Mouse (Mus musculus) hindbrain, embryonic 16.5 days (tissue): ENCODE measurements around the gene Rce1. TPM values are rescaled to one million over a fixed set of nuclear protein-coding genes. Genes with fewer than 3 reads are reported as not detected.

Experiments used
- ATAC-seq: fragments of 200-750 bp; cut with Nextera tagmentation; 2 replicates; pipeline ENCODE4 v1.8.0; 2017; ENCODE audit warnings: moderate TSS enrichment, moderate library complexity
- H3K27ac ChIP-seq: fragments of 300-500 bp; sonication (generic); 2 replicates; pipeline ENCODE4 v1.5.1; 2014; ENCODE audit warnings: low read depth, mild to moderate bottlenecking, control low read depth, low read length, moderate library complexity
- H3K27me3 ChIP-seq: fragments of 300-500 bp; sonication (generic); replicated peaks from 2 replicates; pipeline ENCODE4 v1.6.1; 2014; ENCODE audit warnings: low read length; ENCODE audit not compliant: control insufficient read depth, insufficient read depth
- H3K36me3 ChIP-seq: fragments of 300-500 bp; sonication (generic); 2 replicates; pipeline ENCODE4 v1.6.1; 2014; ENCODE audit warnings: mild to moderate bottlenecking, low read length, moderate library complexity, mixed read lengths; ENCODE audit not compliant: control insufficient read depth, insufficient read depth
- H3K4me1 ChIP-seq: fragments of 300-500 bp; sonication (generic); 2 replicates; pipeline ENCODE4 v1.6.1; 2014; ENCODE audit warnings: low read depth, low read length; ENCODE audit not compliant: control insufficient read depth, insufficient read depth
- H3K4me2 ChIP-seq: fragments of 300-500 bp; sonication (generic); 2 replicates; pipeline ENCODE4 v1.6.1; 2014; ENCODE audit warnings: mild to moderate bottlenecking, low read length, control low read depth, moderate library complexity
- H3K4me3 ChIP-seq: fragments of 300-500 bp; sonication (generic); 2 replicates; pipeline ENCODE4 v1.5.1; 2014; ENCODE audit warnings: mild to moderate bottlenecking, low read length, control low read depth, moderate library complexity
- H3K9ac ChIP-seq: fragments of 300-500 bp; sonication (generic); 2 replicates; pipeline ENCODE4 v1.6.1; 2014; ENCODE audit warnings: low read depth, mild to moderate bottlenecking, control low read depth, low read length, moderate library complexity
- H3K9me3 ChIP-seq: fragments of 300-500 bp; sonication (generic); 2 replicates; pipeline ENCODE4 v1.6.1; 2014; ENCODE audit warnings: mild to moderate bottlenecking, low read length, moderate library complexity; ENCODE audit not compliant: control insufficient read depth
- WGBS: fragments of 180-500 bp; shearing (Covaris S2); extraction: QIAGEN DNeasy Blood & Tissue Kit; methylation state at CpG from one replicate; pipeline ENCODE4 v1.1.7; 2014; 5-methylcytosine and 5-hydroxymethylcytosine counted together
- microRNA-seq: library from miRNA; unstranded; fragments of <30 nt; microRNA quantifications from one replicate; pipeline ENCODE4, GENCODE M21; 2017
- polyA plus RNA-seq: library from polyadenylated mRNA; unstranded; fragments of >200 nt; fragmentation: Nextera tagmentation; extraction: Ambion mirVana; gene quantifications from 2 replicates; pipeline ENCODE4 v1.2.1, GENCODE M21; 2015

The Rce1 gene
- polyA plus RNA-seq, 1 experiment from 2014 or later, result 51.8 TPM

GRCm38 (mm10) chr19:4583856-4584255 lies 41.6 kb downstream of the Rce1 start:
- Histone ChIP-seq H3K9me3 (no peaks in the 10 kb centered on the region), H3K36me3 (no peaks in the 10 kb centered on the region), H3K9ac (no peak overlapping the region), H3K27me3 (no peaks in the 10 kb centered on the region), H3K27ac (no peak overlapping the region), H3K4me3 (no peak overlapping the region), H3K4me2 (no peak overlapping the region), H3K4me1 (no peaks in the 10 kb centered on the region)
- WGBS, result 64% methylated on average over 2 of the region's 2 CpGs
- ATAC-seq, result no peak

- H3K27me3 ChIP-seq, result no peaks in the 10 kb centered on the region
- no peak overlapping the region for H3K4me2 ChIP-seq
- H3K9me3 ChIP-seq, result no peaks in the 10 kb centered on the region
- H3K36me3 ChIP-seq, result no peaks in the 10 kb centered on the region
- H3K4me3 ChIP-seq, result no peak overlapping the region
- no peak for ATAC-seq
- WGBS, result 87% methylated on average over 5 of the region's 5 CpGs
- no peak overlapping the region for H3K27ac ChIP-seq
- H3K4me1 ChIP-seq, result no peaks in the 10 kb centered on the region
- H3K9ac ChIP-seq, result no peak overlapping the region
Observed at GRCm38 (mm10) chr19:4579296-4579695, 46.1 kb downstream of the Rce1 start.

GRCm38 (mm10) chr19:4578799-4579198 lies 46.6 kb downstream of the Rce1 start:
- H3K27ac ChIP-seq, result no peak overlapping the region
- WGBS, result 68% methylated on average over 2 of the region's 2 CpGs
- H3K27me3 ChIP-seq, result no peaks in the 10 kb centered on the region
- H3K4me1 ChIP-seq, result no peaks in the 10 kb centered on the region
- no peak overlapping the region for H3K4me2 ChIP-seq
- H3K9me3 ChIP-seq, result no peaks in the 10 kb centered on the region
- no peaks in the 10 kb centered on the region for H3K36me3 ChIP-seq
- ATAC-seq, result no peak
- no peak overlapping the region for H3K9ac ChIP-seq
- no peak overlapping the region for H3K4me3 ChIP-seq

GRCm38 (mm10) chr19:4573241-4573640 lies 52.2 kb downstream of the Rce1 start:
- H3K4me3 ChIP-seq, result no peak overlapping the region
- H3K9ac ChIP-seq, result no peak overlapping the region
- no peak for ATAC-seq
- no peak overlapping the region for H3K4me2 ChIP-seq
- H3K27me3 ChIP-seq, result no peaks in the 10 kb centered on the region
- no peaks in the 10 kb centered on the region for H3K4me1 ChIP-seq
- 96% methylated on average over 1 of the region's 1 CpGs for WGBS
- no peaks in the 10 kb centered on the region for H3K36me3 ChIP-seq
- H3K27ac ChIP-seq, result no peak overlapping the region
- H3K9me3 ChIP-seq, result no peaks in the 10 kb centered on the region

Small RNAs within 50 kb of the gene (microRNA-seq; reads per million reads assigned to microRNA genes)
- 0.83 reads per million for gene Mir6986

Other genes starting within 250 kb of the Rce1 start
- 29.8 and 34.8 TPM in 2 replicates for gene Kdm2a, start 227.4 kb downstream of the Rce1 start, polyA plus RNA-seq
- 6.4 and 6.6 TPM in 2 replicates for gene Rhod, start 186.2 kb downstream of the Rce1 start, polyA plus RNA-seq
- 8.4 and 9.0 TPM in 2 replicates for gene Syt12, start 148.2 kb downstream of the Rce1 start, polyA plus RNA-seq
- not detected in 2 replicates for gene 2010003K11Rik, start 127.1 kb downstream of the Rce1 start, polyA plus RNA-seq
- 52.5 and 53.2 TPM in 2 replicates for gene Pcx, start 115.2 kb downstream of the Rce1 start, polyA plus RNA-seq
- gene Lrfn4, start 10.0 kb downstream of the Rce1 start, polyA plus RNA-seq, result 8.0 and 10.5 TPM in 2 replicates
- 5.2 and 6.7 TPM in 2 replicates for gene Gm960, start 73.0 kb upstream of the Rce1 start, polyA plus RNA-seq
- 21.7 and 31.4 TPM in 2 replicates for gene Sptbn2, start 85.5 kb upstream of the Rce1 start, polyA plus RNA-seq
- 124 and 127 TPM in 2 replicates for gene Rbm4b, start 130.9 kb upstream of the Rce1 start, polyA plus RNA-seq
- gene Rbm4, start 168.3 kb upstream of the Rce1 start, polyA plus RNA-seq, result 67.2 and 73.6 TPM in 2 replicates
- 21.3 and 24.2 TPM in 2 replicates for gene Gm21992, start 186.0 kb upstream of the Rce1 start, polyA plus RNA-seq
- gene Rbm14, start 186.0 kb upstream of the Rce1 start, polyA plus RNA-seq, result 59.5 and 65.0 TPM in 2 replicates
- 38.4 and 43.0 TPM in 2 replicates for gene Ccs, start 213.7 kb upstream of the Rce1 start, polyA plus RNA-seq
- 0.57 and 0.74 TPM in 2 replicates for gene Ccdc87, start 213.7 kb upstream of the Rce1 start, polyA plus RNA-seq
- 87.0 and 90.1 TPM in 2 replicates for gene Ctsf, start 229.5 kb upstream of the Rce1 start, polyA plus RNA-seq